Mouse (Mus musculus) liver, embryonic 15.5 days (tissue): ENCODE data around the gene 1600015I10Rik. TPM values are rescaled to one million over a fixed set of nuclear protein-coding genes. Genes with fewer than 3 reads are reported as not detected.
"Not testable (repeated sequence)": the region's sequence is repeated elsewhere in the genome, so short reads cannot be mapped to it uniquely, and the experiment has no call there.

Experiments used
- ATAC-seq: fragments of 200-750 bp; cut with Nextera tagmentation; 2 replicates; pipeline ENCODE4 v1.8.0; 2017; ENCODE audit warnings: moderate number of reproducible peaks, mild to moderate bottlenecking, moderate library complexity; ENCODE audit not compliant: insufficient read depth
- H3K27ac ChIP-seq: fragments of 300-500 bp; sonication (generic); replicated peaks from 2 replicates; pipeline ENCODE4 v1.5.1; 2015; ENCODE audit warnings: mild to moderate bottlenecking, inconsistent platforms
- H3K27me3 ChIP-seq: fragments of 300-500 bp; sonication (generic); 2 replicates; pipeline ENCODE4 v1.6.1; 2015; ENCODE audit warnings: mild to moderate bottlenecking, inconsistent platforms
- H3K36me3 ChIP-seq: fragments of 300-500 bp; sonication (generic); replicated peaks from 2 replicates; pipeline ENCODE4 v1.6.1; 2015; ENCODE audit warnings: moderate library complexity, mild to moderate bottlenecking, inconsistent platforms
- H3K4me1 ChIP-seq: fragments of 300-500 bp; sonication (generic); replicated peaks from 2 replicates; pipeline ENCODE4 v1.6.1; 2015; ENCODE audit warnings: inconsistent platforms
- H3K4me2 ChIP-seq: fragments of 300-500 bp; sonication (generic); 2 replicates; pipeline ENCODE4 v1.6.1; 2015; ENCODE audit warnings: moderate library complexity, mild to moderate bottlenecking, inconsistent platforms
- H3K4me3 ChIP-seq: fragments of 300-500 bp; sonication (generic); replicated peaks from 2 replicates; pipeline ENCODE4 v1.5.1; 2015; ENCODE audit warnings: mild to moderate bottlenecking, inconsistent platforms
- H3K9ac ChIP-seq: fragments of 300-500 bp; sonication (generic); 2 replicates; pipeline ENCODE4 v1.6.1; 2015; ENCODE audit warnings: moderate library complexity, mild to moderate bottlenecking, inconsistent platforms
- H3K9me3 ChIP-seq: fragments of 300-500 bp; sonication (generic); replicated peaks from 2 replicates; pipeline ENCODE4 v1.6.1; 2016; ENCODE audit warnings: inconsistent platforms
- WGBS: fragments of 180-500 bp; shearing (Covaris S2); methylation state at CpG from one replicate; pipeline ENCODE4 v1.1.7; 2015; ENCODE audit warnings: mixed read lengths; ENCODE audit not compliant: insufficient replicate concordance; 5-methylcytosine and 5-hydroxymethylcytosine counted together
- polyA plus RNA-seq: library from polyadenylated mRNA; unstranded; fragments of >200 nt; fragmentation: Nextera tagmentation; extraction: Ambion mirVana; gene quantifications from 2 replicates; pipeline ENCODE4 v1.2.1, GENCODE M21; 2015

1600015I10Rik gene
- not detected in 2 replicates for polyA plus RNA-seq

GRCm38 (mm10) chr6:48929595-48929994 is at the start of gene 1600015I10Rik:
Gene 1600015I10Rik, plus strand, starts transcription at chr6:48929895.
- H3K4me3 ChIP-seq, result no peak within 1 kb of the TSS
- H3K36me3 ChIP-seq, result no peaks in the 10 kb centered on the region
- no peak within 1 kb of the TSS for H3K9ac ChIP-seq
- no peaks in the 10 kb centered on the region for H3K4me1 ChIP-seq
- H3K9me3 ChIP-seq, result no peaks in the 10 kb centered on the region
- no peak within 1 kb of the TSS for H3K4me2 ChIP-seq
- 63% methylated on average over 5 of the region's 5 CpGs for WGBS
- no peak for ATAC-seq
- H3K27ac ChIP-seq, result no peak within 1 kb of the TSS
- H3K27me3 ChIP-seq, result no peaks in the 10 kb centered on the region

GRCm38 (mm10) chr6:48894203-48894602 is 35.5 kb upstream of the 1600015I10Rik start:
- no peaks in the 10 kb centered on the region for H3K36me3 ChIP-seq
- H3K4me1 ChIP-seq, result no peaks in the 10 kb centered on the region
- H3K4me2 ChIP-seq, result no peak overlapping the region
- no peaks in the 10 kb centered on the region for H3K9me3 ChIP-seq
- H3K9ac ChIP-seq, result no peak overlapping the region
- H3K27me3 ChIP-seq, result no peaks in the 10 kb centered on the region
- no peak overlapping the region for H3K27ac ChIP-seq
- no peak overlapping the region for H3K4me3 ChIP-seq
- ATAC-seq, result no peak
- 5% methylated on average over 4 of the region's 4 CpGs for WGBS

- no peaks in the 10 kb centered on the region for H3K4me1 ChIP-seq
- no peak overlapping the region for H3K9ac ChIP-seq
- no peak overlapping the region for H3K4me2 ChIP-seq
- 50% methylated on average over 8 of the region's 8 CpGs for WGBS
- ATAC-seq, result no peak
- H3K9me3 ChIP-seq, result no peaks in the 10 kb centered on the region
- no peak overlapping the region for H3K27ac ChIP-seq
- H3K27me3 ChIP-seq, result no peaks in the 10 kb centered on the region
- H3K36me3 ChIP-seq, result no peaks in the 10 kb centered on the region
- no peak overlapping the region for H3K4me3 ChIP-seq
Measured at GRCm38 (mm10) chr6:48894938-48895818, 34.5 kb upstream of the 1600015I10Rik start.

GRCm38 (mm10) chr6:48895941-48896340 is 33.8 kb upstream of the 1600015I10Rik start:
- Histone ChIP-seq H3K9me3 (no peaks in the 10 kb centered on the region), H3K4me1 (no peaks in the 10 kb centered on the region), H3K4me2 (no peak overlapping the region), H3K36me3 (no peaks in the 10 kb centered on the region), H3K27me3 (no peaks in the 10 kb centered on the region), H3K27ac (no peak overlapping the region), H3K9ac (no peak overlapping the region), H3K4me3 (no peak overlapping the region)
- ATAC-seq, result no peak
- 68% methylated on average over 5 of the region's 5 CpGs for WGBS

GRCm38 (mm10) chr6:48896956-48897355 is 32.7 kb upstream of the 1600015I10Rik start:
- H3K4me1 ChIP-seq, result no peaks in the 10 kb centered on the region
- ATAC-seq, result no peak
- 64% methylated on average over 5 of the region's 5 CpGs for WGBS
- H3K9me3 ChIP-seq, result no peaks in the 10 kb centered on the region
- H3K9ac ChIP-seq, result no peak overlapping the region
- H3K4me3 ChIP-seq, result no peak overlapping the region
- H3K4me2 ChIP-seq, result no peak overlapping the region
- H3K27ac ChIP-seq, result no peak overlapping the region
- no peaks in the 10 kb centered on the region for H3K36me3 ChIP-seq
- no peaks in the 10 kb centered on the region for H3K27me3 ChIP-seq

GRCm38 (mm10) chr6:48901316-48901715 is 28.4 kb upstream of the 1600015I10Rik start:
- not testable (repeated sequence) for H3K9ac ChIP-seq, H3K27me3 ChIP-seq, H3K4me3 ChIP-seq, H3K9me3 ChIP-seq, ATAC-seq, H3K4me1 ChIP-seq, H3K27ac ChIP-seq, H3K36me3 ChIP-seq, H3K4me2 ChIP-seq
- 77% methylated on average over 11 of the region's 11 CpGs for WGBS

GRCm38 (mm10) chr6:48902511-48903406 is 26.9 kb upstream of the 1600015I10Rik start:
- Histone ChIP-seq H3K9me3 (no peaks in the 10 kb centered on the region), H3K4me3 (no peak overlapping the region), H3K27me3 (no peaks in the 10 kb centered on the region), H3K36me3 (no peaks in the 10 kb centered on the region), H3K9ac (no peak overlapping the region), H3K4me1 (no peaks in the 10 kb centered on the region), H3K27ac (no peak overlapping the region), H3K4me2 (no peak overlapping the region)
- ATAC-seq, result no peak
- WGBS, result 74% methylated on average over 17 of the region's 17 CpGs

- Histone ChIP-seq H3K27ac (no peak overlapping the region), H3K4me3 (no peak overlapping the region), H3K4me2 (no peak overlapping the region), H3K9ac (no peak overlapping the region), H3K36me3 (no peaks in the 10 kb centered on the region), H3K27me3 (no peaks in the 10 kb centered on the region), H3K4me1 (no peaks in the 10 kb centered on the region), H3K9me3 (no peaks in the 10 kb centered on the region)
- no peak for ATAC-seq
- 56% methylated on average over 4 of the region's 4 CpGs for WGBS
Measured at GRCm38 (mm10) chr6:48903437-48903836, 26.3 kb upstream of the 1600015I10Rik start.

- ATAC-seq, result no peak
- Histone ChIP-seq H3K27ac (no peak overlapping the region), H3K9ac (no peak overlapping the region), H3K9me3 (no peaks in the 10 kb centered on the region), H3K36me3 (no peaks in the 10 kb centered on the region), H3K4me2 (no peak overlapping the region), H3K27me3 (no peaks in the 10 kb centered on the region), H3K4me1 (no peaks in the 10 kb centered on the region), H3K4me3 (no peak overlapping the region)
- WGBS, result 71% methylated on average over 13 of the region's 13 CpGs
Measured at GRCm38 (mm10) chr6:48905606-48906005, 24.1 kb upstream of the 1600015I10Rik start.

- Histone ChIP-seq H3K27ac (no peak overlapping the region), H3K4me2 (no peak overlapping the region), H3K4me3 (no peak overlapping the region), H3K9me3 (no peaks in the 10 kb centered on the region), H3K27me3 (no peaks in the 10 kb centered on the region), H3K4me1 (no peaks in the 10 kb centered on the region), H3K36me3 (no peaks in the 10 kb centered on the region), H3K9ac (no peak overlapping the region)
- no peak for ATAC-seq
- WGBS, result 75% methylated on average over 14 of the region's 14 CpGs
Measured at GRCm38 (mm10) chr6:48906371-48906770, 23.3 kb upstream of the 1600015I10Rik start.

GRCm38 (mm10) chr6:48909229-48909628 is 20.5 kb upstream of the 1600015I10Rik start:
- Histone ChIP-seq H3K27ac (no peak overlapping the region), H3K9ac (no peak overlapping the region), H3K4me3 (no peak overlapping the region), H3K27me3 (no peaks in the 10 kb centered on the region), H3K4me1 (no peaks in the 10 kb centered on the region), H3K9me3 (no peaks in the 10 kb centered on the region), H3K4me2 (no peak overlapping the region), H3K36me3 (no peaks in the 10 kb centered on the region)
- ATAC-seq, result no peak
- WGBS, result 58% methylated on average over 1 of the region's 1 CpGs
